In genomic region chr17:73034981-73035481, GRCm38 (mm10) we compare ENCODE assay signal across 9 mouse cellular contexts.
A peak's percentile ranks its signal among the peaks of the same experiment; 100 is the strongest.
DNase-seq lines count a peak whose midpoint lies in the region; ATAC-seq and TF ChIP-seq lines count a peak whose summit lies in the region.
"Had no signal": no experiment of that assay in that cellular context is flagged by ENCODE, and none has a peak within 500 bp of the region (broad histone marks: within the 10 kb centered on the region; RNA-seq: fewer than 3 reads in every experiment).

No protein-coding gene starts in this region.

- no peak for TF ChIP-seq POLR2A in kidney, adult 2 months (IDR thresholded peaks at IDR 0.05; ENCODE audit: low read depth, low read length)

- WGBS in kidney, adult 2 months, result 7% methylated on average over 8 of the region's 8 CpGs
- 39% methylated on average over 8 of the region's 8 CpGs for WGBS in liver, embryonic 15.5 days (ENCODE audit: insufficient replicate concordance)
- WGBS in forebrain, embryonic 15.5 days, result 27% methylated on average over 8 of the region's 8 CpGs

- no peaks in the 10 kb centered on the region for H3K27me3 ChIP-seq in kidney, adult 2 months (replicated peaks; ENCODE audit: control insufficient read depth, insufficient read depth, low read length)
- H3K27me3 ChIP-seq in liver, embryonic 15.5 days, result no peaks in the 10 kb centered on the region; the same call in 1 of the 2 replicates
- H3K27me3 ChIP-seq in forebrain, embryonic 15.5 days, result no peaks in the 10 kb centered on the region
- H3K27me3 ChIP-seq: lung, embryonic 15.5 days had no signal

- no peaks in the 10 kb centered on the region for H3K36me3 ChIP-seq in kidney, adult 2 months (ENCODE audit: control insufficient read depth, insufficient read depth, low read length)
- H3K36me3 ChIP-seq in liver, embryonic 15.5 days (replicated peaks), result no peaks in the 10 kb centered on the region
- H3K36me3 ChIP-seq in forebrain, embryonic 15.5 days, result no peaks in the 10 kb centered on the region
- H3K36me3 ChIP-seq: lung, embryonic 15.5 days had no signal

- H3K4me1 ChIP-seq in kidney, adult 2 months (ENCODE audit: control insufficient read depth, insufficient read depth, low read length), result peaks cover 13% of the 10 kb centered on the region
- peaks cover 3% of the 10 kb centered on the region; the same call in 1 of the 2 replicates for H3K4me1 ChIP-seq in liver, embryonic 15.5 days (replicated peaks)
- no peaks in the 10 kb centered on the region for H3K4me1 ChIP-seq in forebrain, embryonic 15.5 days

- intact Hi-C loops in gastrocnemius, adult 2 months (cut with DNase I), result no loop called here
- intact Hi-C loops in gastrocnemius, postnatal 36 days (cut with DNase I), result no loop called here

- peak overlapping the region; percentile 46 for H3K27ac ChIP-seq in gastrocnemius, adult 2 months
- H3K27ac ChIP-seq in kidney, adult 2 months (ENCODE audit: insufficient read depth, low read depth, low read length), result peak overlapping the region; percentile 59
- H3K27ac ChIP-seq in liver, embryonic 15.5 days (replicated peaks), result 0 out of 2 replicates have a peak overlapping the region, but pooled peaks have one; percentile 9
- no peak overlapping the region for H3K27ac ChIP-seq in forebrain, embryonic 15.5 days (replicated peaks)
- H3K27ac ChIP-seq: lung, embryonic 15.5 days had no signal

- H3K9ac ChIP-seq in liver, embryonic 15.5 days, result no peak overlapping the region
- H3K9ac ChIP-seq in forebrain, embryonic 15.5 days (replicated peaks), result no peak overlapping the region
- H3K9ac ChIP-seq: lung, embryonic 15.5 days had no signal

- no peaks in the 10 kb centered on the region for H3K9me3 ChIP-seq in liver, embryonic 15.5 days (replicated peaks)
- H3K9me3 ChIP-seq in forebrain, embryonic 15.5 days, result no peaks in the 10 kb centered on the region
- H3K9me3 ChIP-seq: lung, embryonic 15.5 days had no signal

- no peak overlapping the region for H3K4me3 ChIP-seq in gastrocnemius, adult 2 months
- no peak overlapping the region for H3K4me3 ChIP-seq in kidney, adult 2 months (ENCODE audit: insufficient read depth, low read depth, low read length)
- H3K4me3 ChIP-seq in liver, embryonic 15.5 days (replicated peaks), result no peak overlapping the region
- no peak overlapping the region for H3K4me3 ChIP-seq in forebrain, embryonic 15.5 days
- H3K4me3 ChIP-seq: lung, embryonic 15.5 days had no signal

- DNase-seq in gastrocnemius, adult 2 months, result no peak
- no peak for DNase-seq in gastrocnemius, postnatal 36 days
- DNase-seq in ZHBTc4 (ENCODE audit: low read depth, low spot score), result peak; percentile 7
- peak; percentile 88 for DNase-seq in kidney, adult 2 months
- no peak for DNase-seq in urinary bladder, postnatal 25 days (ENCODE audit: low spot score)
- DNase-seq in frontal cortex, postnatal 14 days (ENCODE audit: low spot score in 2 of 2), result no peak

- H3K4me2 ChIP-seq in liver, embryonic 15.5 days, result no peak overlapping the region
- H3K4me2 ChIP-seq in forebrain, embryonic 15.5 days (replicated peaks), result no peak overlapping the region
- H3K4me2 ChIP-seq: lung, embryonic 15.5 days had no signal

- no peak for TF ChIP-seq CTCF in gastrocnemius, adult 2 months (IDR thresholded peaks at IDR 0.05)
- TF ChIP-seq CTCF in kidney, adult 2 months (conservative IDR thresholded peaks at IDR 0.05; ENCODE audit: insufficient read depth, insufficient read length, low read depth, low read length), result no peak

- ATAC-seq in liver, embryonic 15.5 days (ENCODE audit: insufficient read depth), result peak; percentile 40
- no peak for ATAC-seq in forebrain, embryonic 15.5 days (replicated peaks)

Comparison
In these comparisons a context has a peak if more than half of its experiments do, and no peak if none do; other contexts are left out.
1. DNase-seq: peak in ZHBTc4 (single experiment) and kidney, adult 2 months (single experiment); none in gastrocnemius, adult 2 months (single experiment), gastrocnemius, postnatal 36 days (0 of 2), urinary bladder, postnatal 25 days (single experiment) and frontal cortex, postnatal 14 days (0 of 2).